Mouse (Mus musculus): Measurements from ENCODE around the gene Fer1l4. TPM values are rescaled to one million over a fixed set of nuclear protein-coding genes. Genes with fewer than 3 reads are reported as not detected.
A peak's percentile ranks its signal among the peaks of the same experiment; 100 is the strongest.

Gene Fer1l4
- total RNA-seq, 1 experiment from 2014 or later: not detected

DNA sequence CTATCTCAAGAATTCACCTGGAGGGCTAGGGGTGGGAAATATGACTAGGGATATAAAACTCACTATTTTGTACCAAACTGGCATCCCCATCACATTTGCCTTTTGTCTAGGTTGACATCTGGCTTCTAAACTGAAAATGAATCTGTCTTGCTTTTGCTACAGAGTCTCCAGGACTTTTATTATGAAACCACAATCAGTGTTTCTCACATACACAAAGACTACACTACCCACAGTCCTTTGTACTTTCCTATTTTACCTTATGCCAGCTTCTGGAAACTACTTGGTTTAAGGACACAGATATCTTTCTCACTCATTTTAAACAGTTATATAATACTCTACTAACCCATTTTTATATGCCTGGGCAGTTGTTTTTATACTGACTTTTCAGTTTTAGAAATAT is 27.3 kb downstream of the Fer1l4 start:
- no peak for ATAC-seq (replicated peaks in 1 of 2; ENCODE audit: insufficient read depth in 1 of 2, low FRiP score in 2 of 2, low TSS enrichment in 1 of 2, low read depth in 1 of 2, poor library complexity in 2 of 2, severe bottlenecking in 2 of 2)

DNA sequence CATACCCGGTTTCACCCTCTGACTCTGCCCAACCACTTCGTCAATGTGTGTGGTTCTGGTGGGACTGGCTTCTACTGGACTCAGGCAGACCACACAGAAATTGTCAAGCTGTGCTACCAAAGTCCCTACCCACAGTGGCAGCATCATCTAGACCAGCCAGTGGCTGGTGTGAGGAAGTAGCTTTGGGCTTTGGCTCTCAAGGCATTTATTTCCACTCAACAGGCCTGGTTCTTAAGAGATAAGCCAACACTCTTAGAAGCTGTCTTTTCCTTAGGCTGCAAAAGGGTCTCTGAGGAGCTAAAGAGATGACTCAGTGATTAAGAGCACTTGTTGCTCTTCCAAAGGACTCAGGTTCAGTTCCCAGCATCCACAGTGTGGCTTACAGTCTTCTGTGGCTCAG is 31.0 kb downstream of the Fer1l4 start:
- ATAC-seq (replicated peaks in 1 of 2; ENCODE audit: insufficient read depth in 1 of 2, low FRiP score in 2 of 2, low TSS enrichment in 1 of 2, low read depth in 1 of 2, poor library complexity in 2 of 2, severe bottlenecking in 2 of 2): no peak

DNA sequence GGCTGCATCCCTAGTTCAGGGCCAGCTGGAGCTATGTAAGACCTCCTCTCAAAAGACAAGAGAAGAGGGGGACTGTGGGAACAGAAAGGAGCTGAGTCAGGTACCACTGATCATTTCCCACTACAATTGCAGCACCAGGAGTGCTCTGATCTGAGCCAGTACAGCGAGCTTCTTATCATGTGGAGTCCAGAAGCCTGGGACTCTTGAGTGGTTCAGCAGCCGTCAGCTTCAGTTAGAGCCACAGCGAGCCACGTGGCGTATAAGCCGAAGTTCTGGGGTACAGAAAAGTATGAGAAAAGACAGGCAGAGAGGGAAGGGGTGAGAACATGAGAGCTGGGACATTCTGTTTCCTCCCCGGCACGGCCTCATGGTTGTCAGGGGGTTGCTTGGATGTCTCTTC is 31.5 kb downstream of the Fer1l4 start:
- ATAC-seq (replicated peaks in 1 of 2; ENCODE audit: insufficient read depth in 1 of 2, low FRiP score in 2 of 2, low TSS enrichment in 1 of 2, low read depth in 1 of 2, poor library complexity in 2 of 2, severe bottlenecking in 2 of 2): no peak

DNA sequence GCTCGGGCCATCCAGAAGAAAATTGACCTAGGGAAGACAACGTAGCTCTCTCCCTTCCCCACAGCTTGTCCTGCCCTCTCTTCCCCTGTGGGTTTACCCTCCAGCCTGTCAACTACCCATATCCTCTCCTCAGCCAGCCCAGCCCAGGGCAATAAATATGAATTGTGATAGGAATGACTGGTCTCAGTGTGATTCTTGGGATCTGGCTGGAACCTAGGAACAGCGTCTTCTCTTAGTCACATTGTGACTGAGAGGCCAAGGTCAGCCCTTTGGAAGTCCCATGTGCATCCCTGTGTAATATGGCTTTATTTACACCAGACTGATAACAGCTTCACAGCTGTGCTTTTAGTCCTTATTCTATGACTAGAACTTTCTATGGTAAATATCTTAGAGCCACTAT is 34.6 kb downstream of the Fer1l4 start:
- no peak for ATAC-seq (replicated peaks in 1 of 2; ENCODE audit: insufficient read depth in 1 of 2, low FRiP score in 2 of 2, low TSS enrichment in 1 of 2, low read depth in 1 of 2, poor library complexity in 2 of 2, severe bottlenecking in 2 of 2)

DNA sequence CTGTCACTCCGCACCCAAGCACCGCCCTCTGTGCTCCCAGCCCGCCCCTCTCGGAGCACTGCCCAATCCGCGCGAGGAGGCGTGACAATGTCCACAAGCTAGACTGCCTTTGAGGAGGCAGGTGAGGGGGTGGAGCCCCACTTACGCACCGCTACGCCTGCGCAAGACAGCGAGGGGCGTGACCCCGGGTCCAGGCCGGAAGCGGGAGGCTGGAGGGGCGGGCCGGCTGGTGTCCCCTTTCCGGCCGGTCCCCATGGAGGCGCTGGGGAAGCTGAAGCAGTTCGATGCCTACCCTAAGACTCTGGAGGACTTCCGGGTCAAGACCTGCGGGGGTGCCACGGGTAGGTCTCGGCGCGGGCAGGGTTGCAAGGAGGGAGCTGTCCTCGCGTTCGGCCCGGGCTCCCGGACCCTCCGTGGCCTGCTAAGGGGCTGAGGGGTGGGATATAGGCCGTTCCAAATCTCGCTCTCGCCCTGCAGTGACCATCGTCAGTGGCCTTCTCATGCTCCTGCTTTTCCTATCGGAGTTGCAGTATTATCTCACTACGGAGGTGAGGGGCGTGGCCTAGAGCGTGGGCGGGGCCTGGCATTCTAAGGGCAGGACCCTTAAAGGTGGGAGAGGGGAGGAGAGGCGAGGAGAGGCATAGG is 44.7 kb downstream of the Fer1l4 start, which contains the start of the genes 6430550D23Rik and Ergic3:
6430550D23Rik (minus strand) TSS at position 90 of the 645 bp plus-strand sequence.
Ergic3 (plus strand) TSS at position 158 of the 645 bp plus-strand sequence.
- ATAC-seq (replicated peaks in 1 of 2; ENCODE audit: insufficient read depth in 1 of 2, low FRiP score in 2 of 2, low TSS enrichment in 1 of 2, low read depth in 1 of 2, poor library complexity in 2 of 2, severe bottlenecking in 2 of 2): peak; percentile 98 to 99

DNA sequence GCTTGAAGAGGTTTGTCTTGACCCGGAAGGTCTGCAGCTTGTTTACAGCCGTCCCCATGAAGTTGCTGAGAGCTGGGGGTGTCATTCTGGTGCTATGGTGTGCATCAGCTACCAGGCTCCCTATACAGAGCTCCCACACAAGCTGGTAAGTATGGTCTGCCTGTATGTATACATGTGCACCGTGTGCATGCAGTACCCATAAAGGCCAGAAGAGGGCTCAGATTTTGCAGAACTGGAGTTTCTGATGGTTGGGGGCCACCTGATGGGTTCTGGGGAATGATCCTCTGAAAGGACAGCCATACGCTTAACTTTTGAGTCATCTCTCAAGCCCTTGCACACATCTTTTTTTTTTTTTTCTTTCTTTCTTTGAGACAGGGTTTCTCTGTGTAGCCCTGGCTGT is 47.4 kb downstream of the Fer1l4 start:
- no peak for ATAC-seq (replicated peaks in 1 of 2; ENCODE audit: insufficient read depth in 1 of 2, low FRiP score in 2 of 2, low TSS enrichment in 1 of 2, low read depth in 1 of 2, poor library complexity in 2 of 2, severe bottlenecking in 2 of 2)

DNA sequence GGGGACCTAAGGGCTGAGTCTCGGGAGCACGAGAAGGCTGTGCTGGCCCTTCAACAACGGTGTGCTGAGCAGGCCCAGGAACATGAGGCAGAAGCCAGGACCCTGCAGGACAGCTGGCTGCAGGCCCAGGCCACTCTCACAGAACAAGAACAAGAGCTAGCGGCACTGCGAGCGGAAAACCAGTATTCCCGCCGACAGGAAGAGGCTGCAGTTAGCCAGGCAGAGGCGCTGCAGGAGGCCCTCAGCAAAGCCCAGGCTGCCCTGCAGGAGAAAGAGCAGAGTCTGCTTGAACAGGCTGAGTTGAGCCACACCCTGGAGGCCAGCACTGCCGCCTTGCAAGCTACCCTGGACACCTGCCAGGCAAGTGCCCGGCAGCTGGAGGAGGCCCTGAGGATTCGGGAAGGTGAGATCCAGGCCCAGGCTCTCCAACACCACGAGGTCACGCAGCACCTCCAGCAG is 60.9 kb downstream of the Fer1l4 start:
- ATAC-seq (replicated peaks in 1 of 2; ENCODE audit: insufficient read depth in 1 of 2, low FRiP score in 2 of 2, low TSS enrichment in 1 of 2, low read depth in 1 of 2, poor library complexity in 2 of 2, severe bottlenecking in 2 of 2): no peak

DNA sequence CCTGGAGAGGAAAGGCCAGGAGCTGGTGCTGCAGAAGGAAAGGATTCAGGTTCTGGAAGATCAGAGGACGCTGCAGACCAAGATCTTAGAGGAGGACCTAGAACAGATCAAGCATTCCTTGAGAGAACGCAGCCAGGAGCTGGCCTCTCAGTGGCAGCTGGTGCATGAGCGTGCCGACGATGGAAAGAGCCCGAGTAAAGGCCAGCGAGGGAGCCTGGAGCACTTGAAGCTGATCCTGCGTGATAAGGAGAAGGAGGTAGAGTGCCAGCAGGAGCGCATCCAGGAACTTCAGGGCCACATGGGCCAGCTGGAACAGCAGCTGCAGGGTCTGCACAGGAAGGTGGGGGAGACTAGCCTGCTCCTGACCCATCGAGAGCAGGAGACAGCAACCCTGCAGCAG is 61.6 kb downstream of the Fer1l4 start:
- ATAC-seq (replicated peaks in 1 of 2; ENCODE audit: insufficient read depth in 1 of 2, low FRiP score in 2 of 2, low TSS enrichment in 1 of 2, low read depth in 1 of 2, poor library complexity in 2 of 2, severe bottlenecking in 2 of 2): no peak

DNA sequence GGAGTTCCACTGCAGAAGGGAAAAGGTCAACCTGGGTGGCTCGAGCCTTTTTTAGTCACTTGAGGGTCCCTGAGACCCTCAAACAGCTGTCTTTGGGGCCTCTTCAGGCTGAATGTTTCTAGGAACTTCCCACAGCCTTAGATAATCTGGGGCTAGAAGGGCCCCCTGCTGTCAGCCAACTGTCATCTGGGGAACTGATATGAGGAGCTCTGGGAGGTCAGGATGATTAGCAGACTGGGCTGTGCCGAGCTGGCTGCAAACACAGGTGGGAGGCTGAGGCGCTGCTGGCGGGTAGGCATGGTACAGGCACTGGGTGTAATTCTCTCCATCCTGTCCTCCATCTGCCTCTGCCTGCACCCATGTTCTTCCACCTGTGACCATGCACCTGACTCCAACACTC is 63.7 kb downstream of the Fer1l4 start:
- ATAC-seq (replicated peaks in 1 of 2; ENCODE audit: insufficient read depth in 1 of 2, low FRiP score in 2 of 2, low TSS enrichment in 1 of 2, low read depth in 1 of 2, poor library complexity in 2 of 2, severe bottlenecking in 2 of 2): peak in 1 of 2 experiments; percentile 29; a peak in 1 of 4 replicates

DNA sequence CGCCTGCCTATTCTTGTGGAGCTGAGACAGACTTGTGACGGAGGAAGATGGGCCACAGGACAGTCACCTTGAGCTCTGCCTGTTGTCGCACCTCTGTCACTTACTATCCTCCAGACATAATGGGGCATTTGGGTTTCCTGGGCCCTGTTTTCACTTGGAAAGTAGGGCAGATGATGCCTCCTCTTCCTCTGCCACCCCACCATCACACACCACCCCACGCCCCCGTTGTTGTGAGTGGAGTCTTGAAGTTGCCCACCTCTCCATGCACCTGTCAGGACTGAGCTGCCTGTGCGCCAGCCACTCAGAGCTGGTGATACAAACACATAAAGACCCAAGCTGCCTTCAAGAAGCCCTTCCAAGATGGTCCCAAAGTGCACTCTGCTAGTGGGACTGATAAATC is 65.6 kb downstream of the Fer1l4 start:
- ATAC-seq (replicated peaks in 1 of 2; ENCODE audit: insufficient read depth in 1 of 2, low FRiP score in 2 of 2, low TSS enrichment in 1 of 2, low read depth in 1 of 2, poor library complexity in 2 of 2, severe bottlenecking in 2 of 2): no peak

DNA sequence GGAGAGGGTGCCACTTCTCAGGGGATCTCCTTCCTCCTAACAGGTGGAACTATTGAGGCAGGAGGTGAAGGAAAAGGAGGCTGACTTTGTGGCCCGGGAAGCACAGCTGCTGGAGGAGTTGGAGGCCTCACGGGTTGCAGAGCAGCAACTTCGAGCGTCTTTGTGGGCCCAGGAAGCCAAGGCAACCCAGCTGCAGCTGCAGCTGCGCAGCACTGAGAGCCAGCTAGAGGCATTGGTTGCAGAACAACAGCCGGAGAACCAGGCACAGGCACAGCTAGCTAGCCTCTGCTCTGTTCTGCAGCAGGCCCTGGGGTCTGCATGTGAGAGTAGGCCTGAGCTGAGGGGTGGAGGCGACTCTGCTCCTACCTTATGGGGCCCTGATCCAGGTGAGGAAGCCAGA is 67.0 kb downstream of the Fer1l4 start:
- no peak for ATAC-seq (replicated peaks in 1 of 2; ENCODE audit: insufficient read depth in 1 of 2, low FRiP score in 2 of 2, low TSS enrichment in 1 of 2, low read depth in 1 of 2, poor library complexity in 2 of 2, severe bottlenecking in 2 of 2)

DNA sequence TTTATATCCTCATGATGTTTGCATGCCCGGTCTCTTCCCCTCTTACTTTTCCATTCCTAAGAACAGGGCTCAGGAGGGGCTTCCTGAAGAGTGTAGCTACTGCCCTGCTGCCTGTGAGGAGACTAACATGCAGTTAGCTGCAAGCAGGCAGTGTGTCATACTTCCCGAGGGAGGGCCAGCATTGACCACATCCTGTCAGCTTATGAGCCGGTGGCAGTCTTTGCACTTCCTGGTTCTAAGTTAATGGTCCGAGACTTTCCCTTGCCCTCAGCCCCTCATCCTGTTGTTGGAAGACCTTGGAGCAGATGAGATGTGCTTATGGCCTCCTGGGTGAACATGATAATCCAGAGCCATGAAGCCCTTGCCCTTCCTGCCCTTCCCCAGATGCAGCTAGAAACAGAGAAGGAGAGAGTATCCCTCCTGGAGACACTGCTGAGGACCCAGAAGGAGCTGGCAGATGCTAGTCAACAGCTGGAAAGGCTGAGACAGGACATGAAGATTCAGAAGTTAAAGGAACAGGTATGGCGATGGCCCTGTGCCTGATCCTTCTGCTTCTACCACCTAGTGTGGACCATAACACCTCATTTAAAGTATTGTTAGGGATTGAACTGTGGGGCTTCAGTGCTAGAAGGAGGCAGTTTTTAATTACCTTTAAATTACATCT is 73.3 kb downstream of the Fer1l4 start:
- peak; percentile 89 to 99 for ATAC-seq (replicated peaks in 1 of 2; ENCODE audit: insufficient read depth in 1 of 2, low FRiP score in 2 of 2, low TSS enrichment in 1 of 2, low read depth in 1 of 2, poor library complexity in 2 of 2, severe bottlenecking in 2 of 2)

DNA sequence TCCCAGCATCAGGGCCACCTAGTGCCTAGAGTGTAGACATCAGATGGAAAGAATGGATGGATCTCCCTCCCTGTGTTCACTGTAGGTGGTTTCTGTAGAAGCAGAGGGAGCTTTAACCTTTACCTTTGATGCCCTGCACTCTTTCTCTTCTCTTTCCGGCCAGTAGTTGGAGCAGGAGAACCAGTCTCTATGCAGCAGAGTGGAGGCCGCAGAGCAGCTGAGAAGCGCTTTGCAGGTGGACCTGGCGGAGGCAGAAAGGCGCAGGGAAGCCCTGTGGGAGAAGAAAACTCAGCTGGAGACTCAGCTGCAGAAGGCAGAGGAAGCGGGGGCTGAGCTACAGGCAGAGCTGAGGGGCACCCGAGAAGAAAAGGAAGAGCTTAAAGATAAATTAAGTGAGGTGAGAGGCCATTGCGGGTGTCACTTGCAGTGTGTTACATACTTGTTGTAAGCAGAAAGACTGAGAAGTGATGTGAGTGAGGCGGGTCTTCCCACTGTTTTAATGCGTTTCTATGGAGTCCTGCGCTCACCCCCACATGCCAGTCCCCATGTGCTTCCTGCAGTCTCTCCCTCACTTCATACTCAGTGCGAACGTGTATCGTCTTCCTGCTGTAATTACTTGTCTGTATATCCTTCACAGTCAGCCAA is 78.5 kb downstream of the Fer1l4 start:
- no peak for ATAC-seq (replicated peaks in 1 of 2; ENCODE audit: insufficient read depth in 1 of 2, low FRiP score in 2 of 2, low TSS enrichment in 1 of 2, low read depth in 1 of 2, poor library complexity in 2 of 2, severe bottlenecking in 2 of 2)

DNA sequence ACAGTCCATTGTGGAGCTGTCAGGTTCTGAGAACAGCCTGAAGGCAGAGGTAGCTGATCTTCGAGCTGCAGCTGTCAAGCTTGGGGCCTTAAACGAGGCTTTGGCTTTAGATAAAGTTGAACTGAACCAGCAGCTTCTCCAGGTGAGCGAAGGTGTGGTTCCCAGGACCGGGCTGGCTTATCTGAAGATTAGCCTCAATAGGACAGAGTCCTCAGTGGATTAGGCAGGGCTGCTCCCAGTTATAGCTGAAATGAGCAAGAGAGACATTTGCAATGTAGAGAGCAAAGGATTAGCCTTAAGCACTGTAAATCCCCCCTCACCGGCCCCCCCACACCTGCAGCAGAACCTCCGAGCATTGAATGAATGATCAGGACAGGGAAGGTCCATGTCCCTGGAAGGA is 79.4 kb downstream of the Fer1l4 start:
- no peak for ATAC-seq (replicated peaks in 1 of 2; ENCODE audit: insufficient read depth in 1 of 2, low FRiP score in 2 of 2, low TSS enrichment in 1 of 2, low read depth in 1 of 2, poor library complexity in 2 of 2, severe bottlenecking in 2 of 2)

Other genes starting within 250 kb of the Fer1l4 start
- gene BC029722, start 233.5 kb downstream of the Fer1l4 start, total RNA-seq (2017): 21.0 and 27.2 TPM in 2 replicates
- 32.9 and 107 TPM in 2 replicates for gene Eif6, start 226.0 kb downstream of the Fer1l4 start, total RNA-seq (2017)
- gene Fam83c, start 218.1 kb downstream of the Fer1l4 start, total RNA-seq (2017): not detected in 2 replicates
- gene Uqcc1, start 122.6 kb downstream of the Fer1l4 start, total RNA-seq (2017): 28.0 and 59.3 TPM in 2 replicates
- not detected in 2 replicates for gene Gm15557, start 112.2 kb downstream of the Fer1l4 start, total RNA-seq (2017)
- not detected in 2 replicates for gene Gdf5, start 107.6 kb downstream of the Fer1l4 start, total RNA-seq (2017)
- gene Cep250, start 96.5 kb downstream of the Fer1l4 start, total RNA-seq (2017): 30.9 and 66.9 TPM in 2 replicates
- 0.69 and 1.4 TPM in 2 replicates for gene 6430550D23Rik, start 45.0 kb downstream of the Fer1l4 start, total RNA-seq (2017)
- gene Ergic3, start 44.9 kb downstream of the Fer1l4 start, total RNA-seq (2017): 84.0 and 97.9 TPM in 2 replicates
- gene Spag4, start 12.2 kb upstream of the Fer1l4 start, total RNA-seq (2017): 2.2 and 3.9 TPM in 2 replicates
- 19.0 and 19.3 TPM in 2 replicates for gene Cpne1, start 59.0 kb upstream of the Fer1l4 start, total RNA-seq (2017)
- gene Rbm12, start 59.0 kb upstream of the Fer1l4 start, total RNA-seq (2017): 30.1 and 79.7 TPM in 2 replicates
- 44.1 and 94.3 TPM in 2 replicates for gene Gm28036, start 74.1 kb upstream of the Fer1l4 start, total RNA-seq (2017)
- gene Romo1, start 91.1 kb upstream of the Fer1l4 start, total RNA-seq (2017): 10.6 and 18.3 TPM in 2 replicates
- 32.7 and 37.4 TPM in 2 replicates for gene Nfs1, start 91.2 kb upstream of the Fer1l4 start, total RNA-seq (2017)
- gene Rbm39, start 127.3 kb upstream of the Fer1l4 start, total RNA-seq (2017): 988 and 1,114 TPM in 2 replicates
- gene Phf20, start 143.5 kb upstream of the Fer1l4 start, total RNA-seq (2017): 65.4 and 111 TPM in 2 replicates